Mouse (Mus musculus): ENCODE data around the gene Prr12. TPM values are rescaled to one million over a fixed set of nuclear protein-coding genes. Genes with fewer than 3 reads are reported as not detected.
"Not testable (repeated sequence)": the region's sequence is repeated elsewhere in the genome, so short reads cannot be mapped to it uniquely, and the experiment has no call there.

Prr12 gene
- total and polyA plus RNA-seq, 3 experiments = 7.1 to 23.0 (median 22.4) TPM

- WGBS = 64% methylated on average over 5 of the region's 5 CpGs
- H3K79me2 ChIP-seq (replicated peaks; ENCODE audit: control insufficient read depth, insufficient read depth, low read length); H3K27me3 ChIP-seq (ENCODE audit: control insufficient read depth, insufficient read depth, low read length); H3K9ac ChIP-seq (ENCODE audit: low read depth, low read length); intact Hi-C loops (cut with DNase I); H3K27ac ChIP-seq; H3K36me3 ChIP-seq (ENCODE audit: control insufficient read depth, insufficient read depth, low read length); DNase-seq; H3K4me3 ChIP-seq: not testable (repeated sequence)
- TF ChIP-seq CTCF (IDR thresholded peaks at IDR 0.05) = peak; percentile 60
- TF ChIP-seq POLR2A (IDR thresholded peaks at IDR 0.05; ENCODE audit: insufficient read depth, low read depth, low read length) = peak; percentile 3; the same call in 1 of the 2 replicates
- H3K4me1 ChIP-seq (ENCODE audit: control insufficient read depth, insufficient read depth, low read length) = peaks cover 11% of the 10 kb centered on the region
These were observed 29.0 kb downstream of the Prr12 start for GRCm38 (mm10) chr7:45023711-45024110.

GRCm38 (mm10) chr7:45020225-45020624 lies 32.5 kb downstream of the Prr12 start:
- Histone ChIP-seq H3K79me2 (replicated peaks; ENCODE audit: control insufficient read depth, insufficient read depth, low read length) (no peaks in the 10 kb centered on the region), H3K4me1 (ENCODE audit: control insufficient read depth, insufficient read depth, low read length) (peaks cover 7% of the 10 kb centered on the region), H3K9ac (ENCODE audit: low read depth, low read length) (no peak overlapping the region), H3K27me3 (ENCODE audit: control insufficient read depth, insufficient read depth, low read length) (no peaks in the 10 kb centered on the region), H3K36me3 (ENCODE audit: control insufficient read depth, insufficient read depth, low read length) (no peaks in the 10 kb centered on the region), H3K27ac (no peak overlapping the region), H3K4me3 (no peak overlapping the region)
- no peak for DNase-seq
- intact Hi-C loops (cut with DNase I) = no loop called here
- no peak for TF ChIP-seq POLR2A (IDR thresholded peaks at IDR 0.05; ENCODE audit: insufficient read depth, low read depth, low read length)
- no peak for TF ChIP-seq CTCF (IDR thresholded peaks at IDR 0.05)
- no peak for TF ChIP-seq EP300 (IDR thresholded peaks at IDR 0.05; ENCODE audit: insufficient read depth, low read depth, low read length)
- WGBS = 82% methylated on average over 9 of the region's 9 CpGs

- Histone ChIP-seq H3K36me3 (ENCODE audit: control insufficient read depth, insufficient read depth, low read length) (no peaks in the 10 kb centered on the region), H3K4me3 (peak overlapping the region; percentile 75), H3K4me1 (ENCODE audit: control insufficient read depth, insufficient read depth, low read length) (peaks cover 7% of the 10 kb centered on the region), H3K9ac (ENCODE audit: low read depth, low read length) (peak overlapping the region; percentile 85), H3K27me3 (ENCODE audit: control insufficient read depth, insufficient read depth, low read length) (no peaks in the 10 kb centered on the region), H3K79me2 (replicated peaks; ENCODE audit: control insufficient read depth, insufficient read depth, low read length) (peaks cover under 1% of the 10 kb centered on the region; the same call in 1 of the 2 replicates), H3K27ac (peak overlapping the region; percentile 100)
- TF ChIP-seq POLR2A (IDR thresholded peaks at IDR 0.05; ENCODE audit: insufficient read depth, low read depth, low read length) = peak; percentile 93
- 0 out of 2 replicates have a peak, but pooled peaks have one; percentile 44 for TF ChIP-seq EP300 (IDR thresholded peaks at IDR 0.05; ENCODE audit: insufficient read depth, low read depth, low read length)
- TF ChIP-seq CTCF (IDR thresholded peaks at IDR 0.05) = no peak
- peak; percentile 84 to 90 for DNase-seq
- 15% methylated on average over 8 of the region's 8 CpGs for WGBS
- intact Hi-C loops (cut with DNase I) = loop anchor here (2.0 to 5.0 kb wide), 2 partner anchors 34 to 103 kb away; partner anchors contain the start of gene Rps11
These were observed 33.6 kb downstream of the Prr12 start for GRCm38 (mm10) chr7:45019031-45019571.

- Histone ChIP-seq H3K9ac (ENCODE audit: low read depth, low read length) (peak within 1 kb of the TSS; percentile 85), H3K27me3 (ENCODE audit: control insufficient read depth, insufficient read depth, low read length) (no peaks in the 10 kb centered on the region), H3K4me3 (peak within 1 kb of the TSS; percentile 75), H3K4me1 (ENCODE audit: control insufficient read depth, insufficient read depth, low read length) (peaks cover 8% of the 10 kb centered on the region), H3K27ac (peak within 1 kb of the TSS; percentile 100), H3K36me3 (ENCODE audit: control insufficient read depth, insufficient read depth, low read length) (no peaks in the 10 kb centered on the region), H3K79me2 (replicated peaks; ENCODE audit: control insufficient read depth, insufficient read depth, low read length) (peaks cover 1% of the 10 kb centered on the region; the same call in 1 of the 2 replicates)
- peak; percentile 94 for TF ChIP-seq EP300 (IDR thresholded peaks at IDR 0.05; ENCODE audit: insufficient read depth, low read depth, low read length)
- peak; percentile 93 for TF ChIP-seq POLR2A (IDR thresholded peaks at IDR 0.05; ENCODE audit: insufficient read depth, low read depth, low read length)
- TF ChIP-seq CTCF (IDR thresholded peaks at IDR 0.05) = peak; percentile 47
- under 1% methylated on average over 36 of the region's 36 CpGs for WGBS
- intact Hi-C loops (cut with DNase I) = loop anchor here (1.0 to 5.0 kb wide), 3 partner anchors 33 to 105 kb away; partner anchors contain the start of gene Rps11
- peak; percentile 89 to 96 for DNase-seq
These were observed 35.2 kb downstream of the Prr12 start, which contains the start of gene Rras for GRCm38 (mm10) chr7:45017242-45018061. Gene Rras (plus strand): TSS chr7:45017961.

GRCm38 (mm10) chr7:45016761-45017160 lies 35.9 kb downstream of the Prr12 start:
- Histone ChIP-seq H3K4me1 (ENCODE audit: control insufficient read depth, insufficient read depth, low read length) (peaks cover 8% of the 10 kb centered on the region), H3K27me3 (ENCODE audit: control insufficient read depth, insufficient read depth, low read length) (no peaks in the 10 kb centered on the region), H3K27ac (peak overlapping the region; percentile 100), H3K36me3 (ENCODE audit: control insufficient read depth, insufficient read depth, low read length) (no peaks in the 10 kb centered on the region), H3K79me2 (replicated peaks; ENCODE audit: control insufficient read depth, insufficient read depth, low read length) (peaks cover 1% of the 10 kb centered on the region; the same call in 1 of the 2 replicates), H3K9ac (ENCODE audit: low read depth, low read length) (peak overlapping the region; percentile 77), H3K4me3 (peak overlapping the region; percentile 53)
- intact Hi-C loops (cut with DNase I) = loop anchor here (1.0 to 5.0 kb wide), 2 partner anchors 37 to 106 kb away; partner anchors contain the start of gene Rps11
- under 1% methylated on average over 4 of the region's 4 CpGs for WGBS
- no peak for TF ChIP-seq EP300 (IDR thresholded peaks at IDR 0.05; ENCODE audit: insufficient read depth, low read depth, low read length)
- TF ChIP-seq CTCF (IDR thresholded peaks at IDR 0.05) = no peak
- no peak for TF ChIP-seq POLR2A (IDR thresholded peaks at IDR 0.05; ENCODE audit: insufficient read depth, low read depth, low read length)
- no peak for DNase-seq

Data from heart, adult 2 months (tissue).